Mouse (Mus musculus) lung, adult 2 months (tissue): ENCODE data around the gene Polr2a. TPM values are rescaled to one million over a fixed set of nuclear protein-coding genes. Genes with fewer than 3 reads are reported as not detected.
A peak's percentile ranks its signal among the peaks of the same experiment; 100 is the strongest.

Experiments used
- DNase-seq: peaks from one replicate; pipeline ENCODE4 v3.0.0; 2022
- H3K4me1 ChIP-seq: fragments of 200-500 bp; 2 replicates; pipeline ENCODE4 v1.6.1; 2011; ENCODE audit warnings: low read length; ENCODE audit not compliant: control insufficient read depth, insufficient read depth
- H3K4me3 ChIP-seq: fragments of 200-500 bp; replicated peaks from 2 replicates; pipeline ENCODE3; 2011; ENCODE audit warnings: low read depth, mild to moderate bottlenecking, control low read depth, low read length; ENCODE audit errors: extremely low read depth
- CTCF ChIP-seq: fragments of 200-500 bp; IDR thresholded peaks from 2 replicates; pipeline ENCODE4 v1.5.1; 2011; ENCODE audit warnings: mild to moderate bottlenecking, low read length, control low read depth; ENCODE audit not compliant: insufficient read depth
- POLR2A ChIP-seq: fragments of 200-500 bp; IDR thresholded peaks from 2 replicates; pipeline ENCODE4 v1.6.1; 2011; ENCODE audit warnings: low read depth, mild to moderate bottlenecking, control low read depth, low read length, borderline replicate concordance; ENCODE audit errors: extremely low read depth
- WGBS: fragments of 180-500 bp; shearing (Covaris S2); methylation state at CpG from one replicate; pipeline ENCODE4 v1.1.7; 2018; 5-methylcytosine and 5-hydroxymethylcytosine counted together
- polyA plus RNA-seq: library from polyadenylated mRNA; depleted of rRNA; stranded (reverse); fragments of >200 nt; gene quantifications from 2 replicates; pipeline ENCODE4 v1.2.3, GENCODE M21; 2012

The Polr2a gene
- polyA plus RNA-seq, 1 experiment = 51.1 TPM

DNA sequence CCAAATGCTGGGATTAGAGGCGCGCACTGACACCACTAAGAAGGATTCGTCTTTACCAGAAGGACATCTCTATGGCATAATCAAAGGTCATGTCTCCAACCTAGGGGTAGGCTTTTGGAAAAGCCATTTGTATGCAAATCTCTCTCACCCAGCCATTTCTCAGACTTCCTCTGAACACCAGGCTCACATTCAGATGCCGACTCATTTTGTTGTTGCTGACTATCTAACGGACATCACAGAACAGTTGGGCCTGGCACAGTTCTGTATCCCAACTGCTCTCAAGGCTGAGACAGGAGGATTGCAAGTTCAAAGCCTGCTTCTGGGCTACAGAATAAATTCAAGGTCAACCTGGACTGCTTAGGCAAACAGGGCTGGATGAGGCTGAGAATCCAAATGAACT is 28.9 kb upstream of the Polr2a start:
- Histone ChIP-seq H3K4me1 (peaks cover 3% of the 10 kb centered on the region; the same call in 1 of the 2 replicates), H3K4me3 (no peak overlapping the region)
- DNase-seq = no peak
- WGBS = 92% methylated on average over 5 of the region's 5 CpGs
- TF ChIP-seq CTCF = no peak
- TF ChIP-seq POLR2A = no peak

DNA sequence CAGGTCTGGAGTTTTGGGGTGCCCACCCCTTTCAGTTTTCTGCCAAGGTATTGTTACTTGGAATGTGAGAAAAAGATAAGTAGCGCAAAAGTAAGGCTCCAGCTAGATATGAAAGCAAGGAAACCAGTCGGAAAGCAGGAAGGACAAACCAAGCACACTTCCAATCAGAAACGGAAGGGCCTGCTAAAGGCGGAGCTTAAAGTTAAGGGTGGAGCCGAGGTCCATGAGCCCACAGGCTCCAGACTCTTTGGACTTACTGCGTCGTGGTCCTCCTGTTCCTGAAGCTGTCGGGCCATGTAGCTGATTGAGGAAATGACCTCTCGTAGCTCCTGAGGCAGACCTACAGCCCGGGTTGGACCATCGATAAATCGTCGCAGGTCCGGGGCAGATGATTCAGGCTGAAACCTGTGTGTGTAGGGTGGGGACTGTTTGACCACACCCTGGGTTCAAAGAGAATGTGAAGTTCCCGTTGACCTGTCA is 26.4 kb upstream of the Polr2a start:
- DNase-seq = peak; percentile 60
- 19% methylated on average over 15 of the region's 15 CpGs for WGBS
- H3K4me1 ChIP-seq = peaks cover 3% of the 10 kb centered on the region; the same call in 1 of the 2 replicates
- TF ChIP-seq CTCF (no peak), POLR2A (peak; percentile 81; the same call in 1 of the 2 replicates)
- peak overlapping the region; percentile 9 for H3K4me3 ChIP-seq

DNA sequence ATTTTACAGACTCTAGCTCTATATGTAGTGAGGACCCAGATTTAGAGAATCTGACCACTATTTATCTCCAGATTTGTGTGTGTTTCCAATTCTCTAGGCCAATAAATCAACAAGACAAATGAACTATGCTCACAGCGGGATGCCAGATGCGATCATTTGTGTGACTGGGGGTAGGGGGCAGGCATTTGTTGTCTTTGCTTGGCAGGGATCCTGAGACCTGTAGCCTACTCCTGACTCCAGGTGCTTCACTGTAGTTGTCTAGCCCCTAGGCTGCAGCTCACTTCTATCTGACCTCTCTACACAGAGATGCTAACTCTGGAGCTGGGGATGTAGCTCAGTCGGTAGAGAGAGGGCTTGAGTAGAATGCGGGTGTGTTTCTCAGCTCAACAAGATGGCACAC is 23.4 kb upstream of the Polr2a start:
- peaks cover 3% of the 10 kb centered on the region; the same call in 1 of the 2 replicates for H3K4me1 ChIP-seq
- WGBS = 34% methylated on average over 4 of the region's 4 CpGs
- DNase-seq = no peak
- no peak overlapping the region for H3K4me3 ChIP-seq
- TF ChIP-seq CTCF (no peak), POLR2A (no peak)

DNA sequence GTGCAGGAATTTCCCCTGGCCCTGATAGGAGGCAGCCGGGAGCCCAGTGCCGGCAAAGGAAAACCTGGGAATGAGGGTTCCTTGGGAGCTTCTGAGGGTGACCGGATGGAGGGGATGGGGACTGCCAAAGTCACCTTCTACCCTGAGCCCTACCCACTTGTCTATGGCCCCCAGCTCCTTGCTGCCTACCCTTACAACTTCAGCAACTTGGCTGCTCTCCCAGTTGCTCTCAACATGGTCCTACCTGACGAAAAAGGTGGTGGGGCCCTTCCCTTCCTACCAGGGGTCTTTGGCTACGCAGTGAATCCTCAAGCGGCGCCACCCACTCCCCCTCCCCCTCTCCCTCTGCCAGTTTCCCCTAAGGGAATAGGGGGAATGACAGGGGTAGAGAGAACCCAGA is 20.5 kb upstream of the Polr2a start:
- Histone ChIP-seq H3K4me3 (no peak overlapping the region), H3K4me1 (no peaks in the 10 kb centered on the region; the same call in 1 of the 2 replicates)
- TF ChIP-seq CTCF (no peak), POLR2A (no peak)
- WGBS = 60% methylated on average over 7 of the region's 7 CpGs
- no peak for DNase-seq

DNA sequence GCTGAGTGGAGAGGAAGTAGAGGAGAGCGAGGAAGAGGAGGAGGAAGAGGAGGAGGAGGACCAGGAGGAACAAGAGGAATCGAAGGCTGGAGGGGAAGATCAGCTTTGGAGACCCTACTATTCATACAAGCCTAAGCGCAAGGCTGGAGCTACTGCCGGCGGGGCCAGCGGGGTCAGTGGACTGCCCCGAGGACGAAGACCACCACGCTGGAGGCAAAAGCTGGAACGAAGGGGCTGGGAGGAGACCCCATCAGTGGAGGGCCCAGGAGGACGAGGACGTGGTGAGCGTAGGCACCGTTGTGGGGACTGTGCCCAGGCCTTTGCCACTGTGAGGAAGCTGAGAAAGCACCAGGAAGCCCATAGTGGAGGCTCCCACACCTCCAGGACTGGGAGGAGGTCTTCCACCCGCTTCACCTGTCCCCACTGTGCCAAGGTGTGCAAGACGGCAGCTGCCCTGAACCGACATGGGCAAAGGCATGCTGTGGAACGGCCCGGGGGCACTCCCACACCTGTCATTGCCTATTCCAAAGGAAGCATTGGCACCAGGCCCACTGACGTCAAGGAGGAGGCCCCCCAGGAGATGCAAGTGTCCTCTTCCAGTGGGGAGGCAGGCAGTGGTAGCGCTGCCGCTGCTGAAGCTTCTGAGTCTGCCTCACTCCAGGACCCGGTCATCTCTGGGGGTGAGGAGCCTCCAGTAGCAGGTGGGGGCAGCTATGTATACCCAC is 20.0 kb upstream of the Polr2a start:
- Histone ChIP-seq H3K4me1 (no peaks in the 10 kb centered on the region; the same call in 1 of the 2 replicates), H3K4me3 (no peak overlapping the region)
- 64% methylated on average over 23 of the region's 23 CpGs for WGBS
- no peak for DNase-seq
- TF ChIP-seq POLR2A (no peak), CTCF (no peak)

DNA sequence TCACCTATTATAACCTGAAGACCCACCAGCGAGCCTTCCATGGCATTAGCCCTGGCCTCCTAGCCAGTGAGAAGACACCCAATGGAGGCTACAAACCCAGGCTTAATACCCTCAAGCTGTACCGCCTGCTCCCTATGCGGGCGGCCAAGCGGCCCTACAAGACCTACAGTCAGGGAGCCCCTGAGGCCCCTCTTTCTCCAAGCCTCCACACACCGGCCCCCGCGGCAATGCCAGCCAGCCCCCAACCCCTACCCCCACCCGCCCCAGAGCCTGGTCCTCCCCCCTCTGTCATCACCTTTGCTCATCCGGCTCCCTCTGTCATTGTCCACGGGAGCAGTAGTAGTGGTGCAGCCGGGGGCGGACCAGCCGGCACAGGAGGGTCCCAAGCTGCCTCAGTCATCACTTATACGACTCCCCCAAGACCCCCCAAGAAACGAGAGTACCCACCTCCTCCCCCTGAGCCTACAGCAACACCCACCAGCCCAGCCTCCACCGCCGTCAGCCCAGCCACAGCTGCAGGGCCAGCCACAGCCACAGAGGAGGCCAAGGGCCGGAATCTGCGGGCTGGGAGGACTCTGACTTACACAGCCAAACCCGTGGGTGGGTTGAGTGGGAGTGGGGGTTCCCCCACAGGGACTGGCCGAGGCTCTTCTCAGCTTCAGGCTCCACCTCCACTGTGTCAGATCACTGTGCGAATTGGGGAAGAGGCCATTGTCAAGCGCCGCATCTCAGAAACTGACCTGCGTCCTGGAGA is 19.2 kb upstream of the Polr2a start:
- no peak for TF ChIP-seq CTCF
- no peak for TF ChIP-seq POLR2A
- no peaks in the 10 kb centered on the region; the same call in 1 of the 2 replicates for H3K4me1 ChIP-seq
- WGBS = 66% methylated on average over 26 of the region's 26 CpGs
- DNase-seq = no peak
- H3K4me3 ChIP-seq = no peak overlapping the region

DNA sequence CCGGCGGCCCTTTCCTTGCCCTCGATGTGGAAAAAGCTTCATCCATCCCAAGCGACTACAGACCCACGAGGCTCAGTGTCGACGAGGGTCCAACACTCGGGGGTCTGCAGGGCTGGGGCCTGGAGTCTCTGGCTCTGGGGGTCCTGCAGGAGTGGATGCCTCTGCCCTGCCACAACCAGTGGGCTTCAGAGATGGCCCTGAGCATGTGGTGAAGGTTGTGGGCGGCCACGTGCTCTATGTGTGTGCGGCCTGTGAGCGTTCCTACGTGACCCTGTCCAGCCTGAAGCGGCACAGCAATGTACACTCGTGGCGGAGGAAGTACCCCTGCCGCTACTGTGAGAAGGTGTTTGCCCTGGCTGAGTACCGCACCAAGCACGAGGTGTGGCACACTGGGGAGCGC is 18.1 kb upstream of the Polr2a start:
- no peak for DNase-seq
- 82% methylated on average over 20 of the region's 20 CpGs for WGBS
- TF ChIP-seq POLR2A (no peak), CTCF (no peak)

DNA sequence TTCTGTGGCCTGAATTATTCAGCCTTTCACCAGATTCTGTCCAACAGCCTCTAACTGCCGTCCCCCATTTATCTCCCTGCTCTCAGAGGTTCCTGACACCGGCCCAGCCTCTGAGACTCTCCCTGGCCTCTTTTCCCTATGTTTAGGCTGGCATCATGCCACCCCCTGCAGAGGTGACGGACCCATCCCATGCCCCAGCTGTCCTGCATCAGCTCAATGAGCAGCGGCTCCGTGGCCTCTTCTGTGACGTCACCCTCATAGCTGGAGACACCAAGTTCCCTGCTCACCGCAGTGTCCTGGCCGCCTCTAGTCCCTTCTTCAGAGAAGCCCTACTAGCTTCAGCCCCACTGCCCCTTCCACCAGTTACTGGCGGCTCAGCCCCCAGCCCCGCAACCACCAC is 17.3 kb upstream of the Polr2a start:
- H3K4me1 ChIP-seq = no peaks in the 10 kb centered on the region
- H3K4me3 ChIP-seq = no peak overlapping the region
- WGBS = 66% methylated on average over 10 of the region's 10 CpGs
- TF ChIP-seq POLR2A = no peak
- no peak for TF ChIP-seq CTCF
- DNase-seq = no peak

More for the DNA sequence above, 18.1 kb upstream of the Polr2a start:
- H3K4me1 ChIP-seq = no peaks in the 10 kb centered on the region
- H3K4me3 ChIP-seq = no peak overlapping the region

DNA sequence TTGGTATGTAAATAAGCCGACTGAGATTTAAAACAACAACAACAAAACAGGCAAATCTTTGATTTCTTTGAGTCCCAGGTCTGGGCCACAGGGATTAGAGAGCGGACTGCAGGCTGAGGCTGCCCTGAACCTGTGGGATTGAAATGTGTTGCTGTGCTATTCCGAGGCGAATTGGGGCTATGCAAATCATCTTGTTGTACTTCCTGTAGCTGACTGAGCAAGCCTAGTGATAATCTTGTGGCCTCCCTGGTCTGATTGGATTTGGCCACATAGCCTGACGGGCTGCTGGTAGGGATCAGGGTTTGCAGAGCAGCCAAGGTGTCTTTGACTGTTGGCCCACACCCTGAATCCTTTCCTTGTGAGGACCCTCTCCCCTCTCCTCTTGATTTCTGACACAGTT is 16.5 kb upstream of the Polr2a start:
- Histone ChIP-seq H3K4me1 (no peaks in the 10 kb centered on the region), H3K4me3 (no peak overlapping the region)
- no peak for DNase-seq
- TF ChIP-seq CTCF = no peak
- TF ChIP-seq POLR2A = no peak
- whole genome bisulfite sequencing = 69% methylated on average over 5 of the region's 5 CpGs

DNA sequence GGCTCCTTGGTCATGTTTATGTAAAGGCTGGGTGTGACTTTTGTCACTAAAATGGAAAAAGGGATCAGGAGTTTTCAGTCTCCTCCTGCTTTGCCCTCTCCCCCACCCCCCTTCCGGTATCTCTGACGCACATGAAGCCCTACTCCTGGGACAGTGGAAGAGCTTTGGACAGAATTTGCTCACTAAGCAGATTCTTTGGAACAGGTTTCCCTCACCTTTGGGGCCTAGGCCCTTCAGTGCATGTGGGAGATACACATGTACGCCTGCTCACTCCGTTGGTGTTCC is 9.1 kb upstream of the Polr2a start:
- H3K4me3 ChIP-seq = peak overlapping the region; percentile 99
- TF ChIP-seq POLR2A (no peak), CTCF (no peak)
- WGBS = 24% methylated on average over 4 of the region's 4 CpGs
- H3K4me1 ChIP-seq = peaks cover 17% of the 10 kb centered on the region
- DNase-seq = no peak
